Mouse (Mus musculus): ENCODE results near the gene Foxn3. TPM values are rescaled to one million over a fixed set of nuclear protein-coding genes. Genes with fewer than 3 reads are reported as not detected.
A peak's percentile ranks its signal among the peaks of the same experiment; 100 is the strongest.

Gene Foxn3
- polyA plus RNA-seq, 1 experiment from 2014 or later = 51.9 TPM

- no peaks in the 10 kb centered on the region for H3K27me3 ChIP-seq (replicated peaks)
- 26% methylated on average over 3 of the region's 3 CpGs for WGBS
- no peaks in the 10 kb centered on the region for H3K36me3 ChIP-seq
- ATAC-seq (ENCODE audit: extremely low read depth, insufficient number of reproducible peaks, low FRiP score, low TSS enrichment) = no peak
- peaks cover 59% of the 10 kb centered on the region for H3K4me1 ChIP-seq
- H3K9ac ChIP-seq = peak overlapping the region; percentile 96
- peak overlapping the region; percentile 91 for H3K4me3 ChIP-seq
- H3K9me3 ChIP-seq = no peaks in the 10 kb centered on the region
- peak overlapping the region; percentile 88 for H3K27ac ChIP-seq (replicated peaks)
- peak overlapping the region; percentile 76 for H3K4me2 ChIP-seq
These were observed 2.0 kb downstream of the Foxn3 start for GRCm38 (mm10) chr12:99561333-99561766.

GRCm38 (mm10) chr12:99560701-99561332 lies 2.6 kb downstream of the Foxn3 start:
- Histone ChIP-seq H3K4me3 (peak overlapping the region; percentile 91), H3K27me3 (replicated peaks) (no peaks in the 10 kb centered on the region), H3K36me3 (no peaks in the 10 kb centered on the region), H3K4me2 (peak overlapping the region; percentile 76), H3K4me1 (peaks cover 59% of the 10 kb centered on the region), H3K27ac (replicated peaks) (peak overlapping the region; percentile 5; the same call in 1 of the 2 replicates), H3K9me3 (no peaks in the 10 kb centered on the region), H3K9ac (no peak overlapping the region)
- ATAC-seq (ENCODE audit: extremely low read depth, insufficient number of reproducible peaks, low FRiP score, low TSS enrichment) = no peak
- 48% methylated on average over 11 of the region's 11 CpGs for WGBS

GRCm38 (mm10) chr12:99559483-99559882 lies 3.9 kb downstream of the Foxn3 start:
- peaks cover 57% of the 10 kb centered on the region for H3K4me1 ChIP-seq
- no peaks in the 10 kb centered on the region for H3K27me3 ChIP-seq (replicated peaks)
- ATAC-seq (ENCODE audit: extremely low read depth, insufficient number of reproducible peaks, low FRiP score, low TSS enrichment) = no peak
- no peak overlapping the region for H3K4me3 ChIP-seq
- H3K36me3 ChIP-seq = no peaks in the 10 kb centered on the region
- H3K27ac ChIP-seq (replicated peaks) = no peak overlapping the region
- no peak overlapping the region for H3K9ac ChIP-seq
- 47% methylated on average over 11 of the region's 11 CpGs for WGBS
- H3K9me3 ChIP-seq = no peaks in the 10 kb centered on the region
- peak overlapping the region; percentile 14; the same call in 1 of the 2 replicates for H3K4me2 ChIP-seq

GRCm38 (mm10) chr12:99558476-99558875 lies 4.9 kb downstream of the Foxn3 start:
- Histone ChIP-seq H3K27ac (replicated peaks) (no peak overlapping the region), H3K27me3 (replicated peaks) (no peaks in the 10 kb centered on the region), H3K36me3 (no peaks in the 10 kb centered on the region), H3K9me3 (no peaks in the 10 kb centered on the region), H3K9ac (no peak overlapping the region), H3K4me3 (no peak overlapping the region), H3K4me1 (peaks cover 60% of the 10 kb centered on the region), H3K4me2 (no peak overlapping the region)
- WGBS = 71% methylated on average over 4 of the region's 4 CpGs
- no peak for ATAC-seq (ENCODE audit: extremely low read depth, insufficient number of reproducible peaks, low FRiP score, low TSS enrichment)

GRCm38 (mm10) chr12:99557498-99557897 lies 5.9 kb downstream of the Foxn3 start:
- peaks cover 61% of the 10 kb centered on the region for H3K4me1 ChIP-seq
- no peak for ATAC-seq (ENCODE audit: extremely low read depth, insufficient number of reproducible peaks, low FRiP score, low TSS enrichment)
- no peak overlapping the region for H3K4me2 ChIP-seq
- 61% methylated on average over 8 of the region's 8 CpGs for WGBS
- peaks cover 3% of the 10 kb centered on the region for H3K36me3 ChIP-seq
- H3K9me3 ChIP-seq = no peaks in the 10 kb centered on the region
- H3K4me3 ChIP-seq = no peak overlapping the region
- no peak overlapping the region for H3K9ac ChIP-seq
- no peaks in the 10 kb centered on the region for H3K27me3 ChIP-seq (replicated peaks)
- H3K27ac ChIP-seq (replicated peaks) = 0 out of 2 replicates have a peak overlapping the region, but pooled peaks have one; percentile 14

GRCm38 (mm10) chr12:99550629-99551028 lies 12.8 kb downstream of the Foxn3 start:
- Histone ChIP-seq H3K9me3 (no peaks in the 10 kb centered on the region), H3K27me3 (replicated peaks) (no peaks in the 10 kb centered on the region), H3K36me3 (peaks cover 6% of the 10 kb centered on the region), H3K4me3 (no peak overlapping the region), H3K4me2 (no peak overlapping the region), H3K9ac (no peak overlapping the region), H3K27ac (replicated peaks) (no peak overlapping the region), H3K4me1 (peaks cover 11% of the 10 kb centered on the region)
- no peak for ATAC-seq (ENCODE audit: extremely low read depth, insufficient number of reproducible peaks, low FRiP score, low TSS enrichment)
- 56% methylated on average over 8 of the region's 8 CpGs for WGBS

- H3K9ac ChIP-seq = no peak overlapping the region
- H3K4me3 ChIP-seq = no peak overlapping the region
- no peaks in the 10 kb centered on the region for H3K27me3 ChIP-seq (replicated peaks)
- 91% methylated on average over 10 of the region's 10 CpGs for WGBS
- H3K27ac ChIP-seq (replicated peaks) = no peak overlapping the region
- H3K4me1 ChIP-seq = peaks cover 18% of the 10 kb centered on the region
- no peak overlapping the region for H3K4me2 ChIP-seq
- no peak for ATAC-seq (ENCODE audit: extremely low read depth, insufficient number of reproducible peaks, low FRiP score, low TSS enrichment)
- H3K9me3 ChIP-seq = no peaks in the 10 kb centered on the region
- peaks cover 6% of the 10 kb centered on the region for H3K36me3 ChIP-seq
These were observed 13.6 kb downstream of the Foxn3 start for GRCm38 (mm10) chr12:99549811-99550210.

- Histone ChIP-seq H3K4me2 (no peak overlapping the region), H3K27ac (replicated peaks) (no peak overlapping the region), H3K36me3 (peaks cover 15% of the 10 kb centered on the region), H3K9ac (no peak overlapping the region), H3K4me1 (peaks cover 15% of the 10 kb centered on the region), H3K4me3 (no peak overlapping the region), H3K27me3 (replicated peaks) (no peaks in the 10 kb centered on the region), H3K9me3 (no peaks in the 10 kb centered on the region)
- ATAC-seq (ENCODE audit: extremely low read depth, insufficient number of reproducible peaks, low FRiP score, low TSS enrichment) = no peak
- WGBS = 69% methylated on average over 7 of the region's 7 CpGs
These were observed 15.0 kb downstream of the Foxn3 start for GRCm38 (mm10) chr12:99548419-99548818.

GRCm38 (mm10) chr12:99547295-99547694 lies 16.1 kb downstream of the Foxn3 start:
- ATAC-seq (ENCODE audit: extremely low read depth, insufficient number of reproducible peaks, low FRiP score, low TSS enrichment) = no peak
- Histone ChIP-seq H3K4me3 (no peak overlapping the region), H3K27me3 (replicated peaks) (no peaks in the 10 kb centered on the region), H3K4me1 (peaks cover 15% of the 10 kb centered on the region), H3K4me2 (no peak overlapping the region), H3K27ac (replicated peaks) (no peak overlapping the region), H3K9me3 (no peaks in the 10 kb centered on the region), H3K36me3 (peaks cover 12% of the 10 kb centered on the region), H3K9ac (no peak overlapping the region)
- WGBS = 85% methylated on average over 6 of the region's 6 CpGs

GRCm38 (mm10) chr12:99545270-99545770 lies 18.1 kb downstream of the Foxn3 start:
- H3K4me2 ChIP-seq = no peak overlapping the region
- ATAC-seq (ENCODE audit: extremely low read depth, insufficient number of reproducible peaks, low FRiP score, low TSS enrichment) = no peak
- H3K27me3 ChIP-seq (replicated peaks) = no peaks in the 10 kb centered on the region
- H3K4me1 ChIP-seq = peaks cover 15% of the 10 kb centered on the region
- H3K36me3 ChIP-seq = peaks cover 10% of the 10 kb centered on the region
- H3K27ac ChIP-seq (replicated peaks) = no peak overlapping the region
- H3K9me3 ChIP-seq = no peaks in the 10 kb centered on the region
- H3K4me3 ChIP-seq = no peak overlapping the region
- WGBS = 78% methylated on average over 6 of the region's 6 CpGs
- no peak overlapping the region for H3K9ac ChIP-seq

GRCm38 (mm10) chr12:99544262-99545128 lies 18.9 kb downstream of the Foxn3 start:
- 53% methylated on average over 15 of the region's 15 CpGs for WGBS
- Histone ChIP-seq H3K36me3 (peaks cover 10% of the 10 kb centered on the region), H3K9ac (0 out of 2 replicates have a peak overlapping the region, but pooled peaks have one; percentile 28), H3K4me3 (no peak overlapping the region), H3K9me3 (no peaks in the 10 kb centered on the region), H3K4me1 (peaks cover 15% of the 10 kb centered on the region), H3K27ac (replicated peaks) (0 out of 2 replicates have a peak overlapping the region, but pooled peaks have one; percentile 15), H3K4me2 (peak overlapping the region; percentile 48), H3K27me3 (replicated peaks) (no peaks in the 10 kb centered on the region)
- no peak for ATAC-seq (ENCODE audit: extremely low read depth, insufficient number of reproducible peaks, low FRiP score, low TSS enrichment)
